Mouse (Mus musculus) lung, postnatal 0 days (tissue): Measurements from ENCODE around the gene Serinc5. TPM values are rescaled to one million over a fixed set of nuclear protein-coding genes. Genes with fewer than 3 reads are reported as not detected.

Experiments used
- ATAC-seq: fragments of 200-750 bp; cut with Nextera tagmentation; 2 replicates; pipeline ENCODE4 v1.8.0; 2017; ENCODE audit warnings: moderate library complexity
- DNase-seq: peaks from one replicate; pipeline ENCODE4 v3.0.0-alpha.2; 2016; ENCODE audit warnings: low spot score
- H3K27ac ChIP-seq: fragments of 300-500 bp; sonication (generic); 2 replicates; pipeline ENCODE4 v1.5.1; 2014; ENCODE audit warnings: antibody characterized with exemption, mild to moderate bottlenecking, low read length, mixed read lengths
- H3K27me3 ChIP-seq: fragments of 300-500 bp; sonication (generic); replicated peaks from 2 replicates; pipeline ENCODE4 v1.6.1; 2014; ENCODE audit warnings: low read length, mixed read lengths; ENCODE audit not compliant: insufficient read depth
- H3K36me3 ChIP-seq: fragments of 300-500 bp; sonication (generic); 2 replicates; pipeline ENCODE4 v1.6.1; 2014; ENCODE audit warnings: low read length, mixed read lengths; ENCODE audit not compliant: insufficient read depth
- H3K4me1 ChIP-seq: fragments of 300-500 bp; sonication (generic); 2 replicates; pipeline ENCODE4 v1.6.1; 2014; ENCODE audit warnings: antibody characterized with exemption, low read depth, low read length, mixed read lengths; ENCODE audit not compliant: insufficient read depth
- H3K4me2 ChIP-seq: fragments of 300-500 bp; sonication (generic); replicated peaks from 2 replicates; pipeline ENCODE4 v1.6.1; 2014; ENCODE audit warnings: low read depth, mild to moderate bottlenecking, low read length, moderate library complexity, mixed read lengths
- H3K4me3 ChIP-seq: fragments of 300-500 bp; sonication (generic); 2 replicates; pipeline ENCODE4 v1.5.1; 2014; ENCODE audit warnings: low read depth, low read length
- H3K9ac ChIP-seq: fragments of 300-500 bp; sonication (generic); replicated peaks from 2 replicates; pipeline ENCODE4 v1.6.1; 2014; ENCODE audit warnings: low read depth, mild to moderate bottlenecking
- H3K9me3 ChIP-seq: fragments of 300-500 bp; sonication (generic); 2 replicates; pipeline ENCODE4 v1.6.1; 2016; ENCODE audit warnings: low read length, mixed read lengths
- CTCF ChIP-seq: IDR thresholded peaks from 2 replicates; pipeline ENCODE4 v1.5.1; 2016; ENCODE audit warnings: antibody characterized with exemption, mild to moderate bottlenecking
- EP300 ChIP-seq: IDR thresholded peaks from 2 replicates; pipeline ENCODE4 v1.6.1; 2016; ENCODE audit warnings: antibody characterized with exemption, mild to moderate bottlenecking, control low read depth
- WGBS: fragments of 180-500 bp; shearing (Covaris S2); extraction: QIAGEN DNeasy Blood & Tissue Kit; methylation state at CpG from one replicate; pipeline ENCODE4 v1.1.7; 2014; 5-methylcytosine and 5-hydroxymethylcytosine counted together
- polyA plus RNA-seq: library from polyadenylated mRNA; unstranded; fragments of >200 nt; fragmentation: Nextera tagmentation; extraction: Ambion mirVana; gene quantifications from 2 replicates; pipeline ENCODE4 v1.2.1, GENCODE M21; 2015

Serinc5 gene
- polyA plus RNA-seq, 1 experiment from 2014 or later: 21.4 TPM

DNA sequence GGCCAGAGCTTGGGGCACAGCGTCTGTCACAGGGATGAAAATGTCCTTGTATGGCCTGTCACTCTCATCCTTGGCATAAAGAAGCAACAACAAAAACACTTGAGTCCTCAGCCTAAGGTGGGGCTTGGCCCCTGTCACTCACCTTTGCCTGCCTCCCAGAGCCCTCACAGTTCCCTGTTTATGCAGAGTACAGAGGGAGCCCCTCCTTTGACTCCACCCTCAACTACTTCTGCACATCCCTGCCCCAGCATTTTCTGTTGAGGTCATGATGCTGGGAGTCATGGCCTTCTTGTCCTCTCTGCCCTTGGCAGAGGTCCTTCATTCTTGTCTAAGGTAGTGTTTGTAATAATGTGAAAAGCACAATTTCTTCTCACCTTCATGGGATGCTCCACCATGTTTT lies 97.6 kb downstream of the Serinc5 start:
- Histone ChIP-seq H3K4me2 (no peak overlapping the region), H3K4me1 (no peaks in the 10 kb centered on the region), H3K27me3 (no peaks in the 10 kb centered on the region), H3K27ac (no peak overlapping the region), H3K36me3 (peaks cover 16% of the 10 kb centered on the region; the same call in 1 of the 2 replicates), H3K9ac (no peak overlapping the region), H3K4me3 (no peak overlapping the region), H3K9me3 (no peaks in the 10 kb centered on the region)
- 90% methylated on average over 1 of the region's 1 CpGs for WGBS
- TF ChIP-seq EP300 (no peak), CTCF (no peak)
- DNase-seq (no peak), ATAC-seq (no peak)

GRCm38 (mm10) chr13:92709535-92709934 lies 98.6 kb downstream of the Serinc5 start:
- Histone ChIP-seq H3K4me2 (no peak overlapping the region), H3K4me3 (no peak overlapping the region), H3K4me1 (no peaks in the 10 kb centered on the region), H3K9me3 (no peaks in the 10 kb centered on the region), H3K36me3 (peaks cover 16% of the 10 kb centered on the region; the same call in 1 of the 2 replicates), H3K27ac (no peak overlapping the region), H3K27me3 (no peaks in the 10 kb centered on the region), H3K9ac (no peak overlapping the region)
- DNase-seq (no peak), ATAC-seq (no peak)
- TF ChIP-seq EP300: no peak
- no peak for TF ChIP-seq CTCF
- WGBS: 69% methylated on average over 3 of the region's 3 CpGs

GRCm38 (mm10) chr13:92710361-92710760 lies 99.5 kb downstream of the Serinc5 start:
- H3K27ac ChIP-seq: no peak overlapping the region
- peaks cover 16% of the 10 kb centered on the region; the same call in 1 of the 2 replicates for H3K36me3 ChIP-seq
- DNase-seq (no peak), ATAC-seq (no peak)
- H3K9me3 ChIP-seq: no peaks in the 10 kb centered on the region
- no peaks in the 10 kb centered on the region for H3K27me3 ChIP-seq
- no peak overlapping the region for H3K4me3 ChIP-seq
- H3K4me1 ChIP-seq: no peaks in the 10 kb centered on the region
- TF ChIP-seq CTCF (no peak), EP300 (no peak)
- no peak overlapping the region for H3K9ac ChIP-seq
- WGBS: 54% methylated on average over 1 of the region's 1 CpGs
- H3K4me2 ChIP-seq: no peak overlapping the region

- Histone ChIP-seq H3K4me1 (no peaks in the 10 kb centered on the region), H3K4me3 (no peak overlapping the region), H3K36me3 (peaks cover 8% of the 10 kb centered on the region; the same call in 1 of the 2 replicates), H3K9me3 (no peaks in the 10 kb centered on the region), H3K27me3 (no peaks in the 10 kb centered on the region), H3K27ac (no peak overlapping the region), H3K4me2 (no peak overlapping the region), H3K9ac (no peak overlapping the region)
- no peak for ATAC-seq
- TF ChIP-seq CTCF: no peak
- no peak for TF ChIP-seq EP300
- WGBS: 94% methylated on average over 1 of the region's 1 CpGs
- DNase-seq: no peak
Observed at GRCm38 (mm10) chr13:92711821-92712220, 100.9 kb downstream of the Serinc5 start.

- H3K27me3 ChIP-seq: no peaks in the 10 kb centered on the region
- TF ChIP-seq EP300: no peak
- TF ChIP-seq CTCF: no peak
- no peak for ATAC-seq
- no peak overlapping the region for H3K27ac ChIP-seq
- no peak for DNase-seq
- H3K4me3 ChIP-seq: no peak overlapping the region
- no peak overlapping the region for H3K9ac ChIP-seq
- no peaks in the 10 kb centered on the region for H3K4me1 ChIP-seq
- no peaks in the 10 kb centered on the region for H3K9me3 ChIP-seq
- 87% methylated on average over 4 of the region's 4 CpGs for WGBS
- H3K36me3 ChIP-seq: peaks cover 8% of the 10 kb centered on the region; the same call in 1 of the 2 replicates
- H3K4me2 ChIP-seq: no peak overlapping the region
Observed at GRCm38 (mm10) chr13:92712619-92713018, 101.7 kb downstream of the Serinc5 start.

DNA sequence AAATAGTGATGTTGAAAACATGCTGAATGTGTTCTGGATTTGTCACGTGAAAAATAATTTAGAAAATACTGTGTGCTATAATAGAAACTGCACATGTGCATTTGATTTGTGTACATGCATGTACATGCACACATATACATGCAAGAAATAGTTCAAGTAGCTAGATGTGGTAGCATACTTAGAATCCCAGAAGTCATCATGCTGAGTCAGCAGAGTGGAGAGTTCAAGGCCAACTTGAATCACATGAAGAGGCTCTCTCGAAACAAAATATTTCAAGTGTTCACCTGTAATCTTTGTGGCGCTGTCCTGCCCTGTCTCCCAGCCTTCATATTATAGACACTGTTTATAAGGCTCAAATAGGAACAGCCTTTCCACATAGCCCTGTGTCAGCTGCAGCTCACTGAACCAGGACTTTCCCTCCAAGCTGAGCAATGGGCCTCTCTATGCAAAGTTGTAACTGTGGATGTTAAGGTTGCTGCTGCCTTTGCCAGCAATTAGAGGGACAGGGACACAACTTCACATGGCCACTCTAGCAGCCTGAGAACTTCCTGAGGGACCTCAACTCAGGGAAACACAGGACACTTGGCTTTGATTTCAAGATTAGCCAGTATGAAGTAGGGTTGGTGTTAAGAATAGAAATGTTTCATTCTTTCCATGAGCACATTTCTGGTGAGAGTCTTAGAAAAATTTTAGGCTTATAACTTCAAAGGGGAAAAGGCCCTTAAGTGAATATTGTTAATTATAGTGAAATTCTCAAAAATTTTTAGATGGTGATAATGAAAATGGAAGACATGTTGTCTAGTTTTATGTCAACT lies 107.2 kb downstream of the Serinc5 start:
- DNase-seq: no peak
- Histone ChIP-seq H3K9me3 (no peaks in the 10 kb centered on the region), H3K9ac (no peak overlapping the region), H3K27me3 (no peaks in the 10 kb centered on the region), H3K4me3 (no peak overlapping the region), H3K27ac (no peak overlapping the region), H3K4me2 (no peak overlapping the region), H3K36me3 (no peaks in the 10 kb centered on the region), H3K4me1 (no peaks in the 10 kb centered on the region)
- 73% methylated on average over 3 of the region's 3 CpGs for WGBS
- TF ChIP-seq EP300: no peak
- no peak for TF ChIP-seq CTCF
- ATAC-seq: peak; percentile 33; the same call in 1 of the 2 replicates
